Mouse (Mus musculus): ENCODE measurements around the gene Olfr1200. TPM values are rescaled to one million over a fixed set of nuclear protein-coding genes. Genes with fewer than 3 reads are reported as not detected.

Olfr1200 gene
- not detected in 2 replicates for polyA plus RNA-seq (2015; fragmentation: Nextera tagmentation; extraction: Ambion mirVana)

DNA sequence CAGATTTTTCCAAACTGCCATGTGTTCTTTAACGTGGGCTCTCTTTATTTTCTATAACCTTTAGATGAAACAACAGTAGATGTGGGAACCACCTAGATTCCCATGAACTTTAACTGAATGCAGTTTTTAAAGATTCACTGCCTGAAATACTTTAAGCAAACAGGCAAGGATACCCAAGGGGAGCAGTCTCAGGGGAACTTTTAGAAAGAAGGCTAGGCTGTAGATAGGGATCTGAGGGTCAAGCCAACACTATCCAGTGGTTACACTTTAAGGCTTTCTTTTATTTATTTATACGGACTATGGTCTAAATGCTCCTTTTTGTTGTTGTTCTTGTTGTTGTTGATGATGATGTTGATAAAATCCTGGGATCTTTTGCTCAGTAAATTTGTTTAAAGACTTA lies at the start of gene Olfr1200:
TSS of gene Olfr1200 (minus strand) at position 101 of the 400 bp plus-strand sequence.
- Histone ChIP-seq H3K36me3 (no peaks in the 10 kb centered on the region), H3K4me1 (replicated peaks) (no peaks in the 10 kb centered on the region), H3K27me3 (no peaks in the 10 kb centered on the region), H3K4me3 (no peak within 1 kb of the TSS), H3K4me2 (no peak within 1 kb of the TSS), H3K9me3 (no peaks in the 10 kb centered on the region), H3K27ac (replicated peaks) (no peak within 1 kb of the TSS), H3K9ac (no peak within 1 kb of the TSS)
- ATAC-seq (ENCODE audit: low FRiP score, low read depth): no peak
- 81% methylated on average over 2 of the region's 2 CpGs for WGBS

DNA sequence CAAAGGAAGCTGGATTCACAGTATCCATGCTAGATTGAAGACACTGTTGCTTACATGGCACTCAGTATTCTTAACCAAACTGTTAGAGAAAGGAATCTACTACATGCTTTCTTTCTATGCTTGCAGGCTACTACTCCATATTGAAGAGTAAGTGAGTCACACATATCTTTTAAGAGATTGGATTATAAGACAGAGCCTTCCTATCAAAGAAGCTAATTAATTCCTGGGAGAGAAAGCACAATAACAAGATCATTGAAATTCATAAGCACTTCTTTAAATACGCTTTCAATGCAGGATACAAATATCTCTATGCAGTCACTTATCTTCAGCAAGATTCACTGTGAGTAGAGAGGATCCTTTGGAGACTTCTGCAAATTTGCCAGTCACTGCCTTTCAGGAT lies 43.9 kb upstream of the Olfr1200 start, which contains the start of gene Olfr1202:
TSS of gene Olfr1202 (plus strand) at position 301 of the 400 bp plus-strand sequence.
- Histone ChIP-seq H3K27ac (replicated peaks) (no peak within 1 kb of the TSS), H3K27me3 (no peaks in the 10 kb centered on the region), H3K9me3 (no peaks in the 10 kb centered on the region), H3K4me2 (no peak within 1 kb of the TSS), H3K36me3 (no peaks in the 10 kb centered on the region), H3K4me1 (replicated peaks) (no peaks in the 10 kb centered on the region), H3K9ac (no peak within 1 kb of the TSS), H3K4me3 (no peak within 1 kb of the TSS)
- ATAC-seq (ENCODE audit: low FRiP score, low read depth): no peak
- 80% methylated on average over 1 of the region's 1 CpGs for WGBS

DNA sequence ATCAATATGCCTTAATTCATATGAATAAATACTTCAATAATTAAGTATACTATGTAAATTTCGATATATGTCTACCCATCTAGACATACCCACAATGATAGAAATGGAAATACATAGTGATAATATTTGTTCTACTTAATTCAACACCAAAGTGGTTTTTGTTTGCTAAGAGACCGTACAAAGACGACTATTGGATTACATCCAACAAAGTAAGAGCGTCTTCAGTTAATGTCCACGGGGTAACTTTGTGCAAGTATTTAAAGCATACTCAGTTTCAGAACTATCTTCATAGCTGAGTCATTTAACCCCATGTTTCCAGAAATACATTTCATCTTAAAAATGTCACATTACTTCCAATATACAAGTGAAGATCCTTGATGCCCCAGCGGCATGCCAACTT lies 22.4 kb upstream of the Olfr1200 start, which contains the start of gene Olfr1201:
TSS of gene Olfr1201 (plus strand) at position 301 of the 400 bp plus-strand sequence.
- Histone ChIP-seq H3K9ac (no peak within 1 kb of the TSS), H3K27me3 (no peaks in the 10 kb centered on the region), H3K27ac (replicated peaks) (no peak within 1 kb of the TSS), H3K36me3 (no peaks in the 10 kb centered on the region), H3K4me1 (replicated peaks) (no peaks in the 10 kb centered on the region), H3K9me3 (no peaks in the 10 kb centered on the region), H3K4me2 (no peak within 1 kb of the TSS), H3K4me3 (no peak within 1 kb of the TSS)
- 87% methylated on average over 6 of the region's 6 CpGs for WGBS
- ATAC-seq (ENCODE audit: low FRiP score, low read depth): no peak

DNA sequence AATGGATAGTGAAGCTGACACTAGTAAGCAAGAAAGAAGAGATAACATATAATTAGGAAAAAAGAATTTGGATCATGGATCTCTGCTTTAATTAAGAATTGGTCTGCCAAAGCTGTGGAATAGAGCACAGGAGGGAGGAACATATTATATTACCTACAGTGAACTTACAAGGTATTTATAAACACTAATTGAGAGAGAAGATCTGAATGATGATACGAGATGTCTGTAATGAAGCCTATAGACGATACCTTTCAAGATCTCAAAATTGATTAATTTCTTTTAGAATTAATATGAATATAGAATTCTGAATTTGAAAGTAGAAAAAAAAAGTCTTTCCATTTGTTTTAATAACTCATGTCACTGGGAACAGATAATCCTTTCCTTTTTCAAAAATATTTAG lies 9.9 kb downstream of the Olfr1200 start, which contains the start of gene Olfr1199:
TSS of gene Olfr1199 (minus strand) at position 101 of the 400 bp plus-strand sequence.
- H3K4me3 ChIP-seq: no peak within 1 kb of the TSS
- H3K9ac ChIP-seq: no peak within 1 kb of the TSS
- no peak for ATAC-seq (ENCODE audit: low FRiP score, low read depth)
- H3K4me1 ChIP-seq (replicated peaks): no peaks in the 10 kb centered on the region
- H3K9me3 ChIP-seq: no peaks in the 10 kb centered on the region
- WGBS: 94% methylated on average over 2 of the region's 2 CpGs
- no peak within 1 kb of the TSS for H3K4me2 ChIP-seq
- H3K27me3 ChIP-seq: no peaks in the 10 kb centered on the region
- no peaks in the 10 kb centered on the region for H3K36me3 ChIP-seq
- H3K27ac ChIP-seq (replicated peaks): no peak within 1 kb of the TSS

DNA sequence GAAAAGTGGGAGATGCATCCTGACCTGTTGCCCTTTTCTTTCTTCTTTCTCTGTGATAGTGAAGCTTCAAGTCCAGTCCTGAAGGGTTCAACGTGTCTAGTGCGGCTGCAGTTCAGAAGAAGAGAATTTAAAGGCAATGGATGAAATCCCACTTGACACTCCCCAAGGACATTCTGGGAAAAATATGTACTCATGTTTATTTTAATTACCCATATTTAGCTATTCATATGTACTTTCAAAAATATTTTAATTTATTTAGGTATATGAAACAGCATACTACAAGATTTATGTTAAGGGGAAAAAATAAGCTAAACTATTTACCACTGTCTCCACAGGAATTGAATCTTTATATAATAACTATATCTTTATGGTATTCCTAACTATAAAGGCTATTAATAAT lies 19.0 kb downstream of the Olfr1200 start, which contains the start of gene Olfr1198:
TSS of gene Olfr1198 (minus strand) at position 101 of the 400 bp plus-strand sequence.
- Histone ChIP-seq H3K36me3 (no peaks in the 10 kb centered on the region), H3K27ac (replicated peaks) (no peak within 1 kb of the TSS), H3K9me3 (no peaks in the 10 kb centered on the region), H3K4me3 (no peak within 1 kb of the TSS), H3K4me2 (no peak within 1 kb of the TSS), H3K4me1 (replicated peaks) (no peaks in the 10 kb centered on the region), H3K27me3 (no peaks in the 10 kb centered on the region), H3K9ac (no peak within 1 kb of the TSS)
- WGBS: 78% methylated on average over 2 of the region's 2 CpGs
- no peak for ATAC-seq (ENCODE audit: low FRiP score, low read depth)

DNA sequence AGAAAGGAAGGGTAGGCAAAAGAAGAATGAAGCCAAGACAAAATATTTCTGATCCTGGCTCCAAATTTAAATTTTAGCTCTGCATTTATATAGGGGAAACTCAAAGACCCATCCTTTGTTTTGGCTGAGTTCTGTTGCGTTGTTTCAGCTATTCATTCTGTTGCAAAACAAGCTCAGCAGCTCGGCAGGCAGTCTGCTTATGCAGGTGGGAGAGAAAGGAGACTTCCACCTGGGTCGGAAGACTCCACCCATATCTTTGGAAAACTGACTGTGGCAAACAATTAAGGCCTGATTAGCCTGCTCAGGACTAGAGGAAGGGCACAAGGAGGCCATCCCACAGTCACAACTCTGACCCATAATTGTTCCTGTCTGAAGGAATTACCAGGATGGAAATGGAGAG lies 26.9 kb downstream of the Olfr1200 start:
- Histone ChIP-seq H3K36me3 (no peaks in the 10 kb centered on the region), H3K27ac (replicated peaks) (no peak overlapping the region), H3K9ac (no peak overlapping the region), H3K27me3 (no peaks in the 10 kb centered on the region), H3K4me2 (no peak overlapping the region), H3K4me3 (no peak overlapping the region), H3K4me1 (replicated peaks) (no peaks in the 10 kb centered on the region), H3K9me3 (no peaks in the 10 kb centered on the region)
- ATAC-seq (ENCODE audit: low FRiP score, low read depth): no peak
- 75% methylated on average over 3 of the region's 3 CpGs for WGBS

DNA sequence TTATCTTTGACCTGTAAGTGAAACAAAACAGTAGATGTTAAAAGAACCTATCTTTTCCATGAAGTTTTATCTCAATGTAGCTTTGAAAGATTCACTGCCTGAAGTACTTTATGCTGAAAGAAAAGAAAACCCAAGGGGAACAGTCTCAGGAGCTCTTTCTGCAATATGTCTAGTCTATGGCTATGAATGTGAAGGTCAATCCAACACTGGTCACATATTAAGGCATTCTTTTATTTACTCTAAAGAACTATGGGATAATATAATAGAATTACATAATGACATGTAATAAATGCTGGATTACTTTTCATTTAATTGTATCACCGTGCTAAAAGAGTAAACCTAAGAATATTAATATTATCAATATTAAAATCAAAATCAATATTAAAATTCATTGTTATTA lies 38.0 kb downstream of the Olfr1200 start, which contains the start of gene Olfr1197:
TSS of gene Olfr1197 (minus strand) at position 101 of the 400 bp plus-strand sequence.
- Histone ChIP-seq H3K4me3 (no peak within 1 kb of the TSS), H3K36me3 (no peaks in the 10 kb centered on the region), H3K9me3 (no peaks in the 10 kb centered on the region), H3K4me1 (replicated peaks) (no peaks in the 10 kb centered on the region), H3K27ac (replicated peaks) (no peak within 1 kb of the TSS), H3K9ac (no peak within 1 kb of the TSS), H3K4me2 (no peak within 1 kb of the TSS), H3K27me3 (no peaks in the 10 kb centered on the region)
- ATAC-seq (ENCODE audit: low FRiP score, low read depth): no peak
- 82% methylated on average over 1 of the region's 1 CpGs for WGBS

Other genes starting within 250 kb of the Olfr1200 start
- not detected in 2 replicates for gene Olfr1188, start 213.6 kb downstream of the Olfr1200 start, polyA plus RNA-seq (2015; fragmentation: Nextera tagmentation; extraction: Ambion mirVana)
- gene Olfr1189, start 184.0 kb downstream of the Olfr1200 start, polyA plus RNA-seq (2015; fragmentation: Nextera tagmentation; extraction: Ambion mirVana): not detected in 2 replicates
- gene Olfr1191-ps1, start 129.9 kb downstream of the Olfr1200 start, polyA plus RNA-seq (2015; fragmentation: Nextera tagmentation; extraction: Ambion mirVana): not detected in 2 replicates
- not detected in 2 replicates for gene Olfr1192-ps1, start 122.0 kb downstream of the Olfr1200 start, polyA plus RNA-seq (2015; fragmentation: Nextera tagmentation; extraction: Ambion mirVana)
- not detected in 2 replicates for gene Olfr1193, start 94.9 kb downstream of the Olfr1200 start, polyA plus RNA-seq (2015; fragmentation: Nextera tagmentation; extraction: Ambion mirVana)
- not detected in 2 replicates for gene Olfr1195, start 81.3 kb downstream of the Olfr1200 start, polyA plus RNA-seq (2015; fragmentation: Nextera tagmentation; extraction: Ambion mirVana)
- not detected in 2 replicates for gene Olfr1196, start 65.9 kb downstream of the Olfr1200 start, polyA plus RNA-seq (2015; fragmentation: Nextera tagmentation; extraction: Ambion mirVana)
- gene Olfr1197, start 38.1 kb downstream of the Olfr1200 start, polyA plus RNA-seq (2015; fragmentation: Nextera tagmentation; extraction: Ambion mirVana): not detected in 2 replicates
- not detected in 2 replicates for gene Olfr1198, start 19.1 kb downstream of the Olfr1200 start, polyA plus RNA-seq (2015; fragmentation: Nextera tagmentation; extraction: Ambion mirVana)
- gene Olfr1199, start 10.0 kb downstream of the Olfr1200 start, polyA plus RNA-seq (2015; fragmentation: Nextera tagmentation; extraction: Ambion mirVana): not detected in 2 replicates
- not detected in 2 replicates for gene Olfr1201, start 22.5 kb upstream of the Olfr1200 start, polyA plus RNA-seq (2015; fragmentation: Nextera tagmentation; extraction: Ambion mirVana)
- 0.04 TPM in 1 of 2 replicates, not detected in the other for gene Olfr1202, start 44.0 kb upstream of the Olfr1200 start, polyA plus RNA-seq (2015; fragmentation: Nextera tagmentation; extraction: Ambion mirVana)
- not detected in 2 replicates for gene Olfr1205, start 59.2 kb upstream of the Olfr1200 start, polyA plus RNA-seq (2015; fragmentation: Nextera tagmentation; extraction: Ambion mirVana)
- not detected in 2 replicates for gene Olfr1204, start 78.8 kb upstream of the Olfr1200 start, polyA plus RNA-seq (2015; fragmentation: Nextera tagmentation; extraction: Ambion mirVana)
- gene Olfr1206, start 92.7 kb upstream of the Olfr1200 start, polyA plus RNA-seq (2015; fragmentation: Nextera tagmentation; extraction: Ambion mirVana): not detected in 2 replicates
- not detected in 2 replicates for gene Olfr1208, start 131.8 kb upstream of the Olfr1200 start, polyA plus RNA-seq (2015; fragmentation: Nextera tagmentation; extraction: Ambion mirVana)
- gene Olfr1209, start 144.7 kb upstream of the Olfr1200 start, polyA plus RNA-seq (2015; fragmentation: Nextera tagmentation; extraction: Ambion mirVana): not detected in 2 replicates
- not detected in 2 replicates for gene Olfr1211, start 167.6 kb upstream of the Olfr1200 start, polyA plus RNA-seq (2015; fragmentation: Nextera tagmentation; extraction: Ambion mirVana)
- not detected in 2 replicates for gene Olfr1212, start 183.5 kb upstream of the Olfr1200 start, polyA plus RNA-seq (2015; fragmentation: Nextera tagmentation; extraction: Ambion mirVana)
- not detected in 2 replicates for gene Gm13762, start 209.8 kb upstream of the Olfr1200 start, polyA plus RNA-seq (2015; fragmentation: Nextera tagmentation; extraction: Ambion mirVana)
- not detected in 2 replicates for gene Olfr1214, start 222.2 kb upstream of the Olfr1200 start, polyA plus RNA-seq (2015; fragmentation: Nextera tagmentation; extraction: Ambion mirVana)
- gene Olfr1215, start 236.5 kb upstream of the Olfr1200 start, polyA plus RNA-seq (2015; fragmentation: Nextera tagmentation; extraction: Ambion mirVana): not detected in 2 replicates
- gene Olfr1216, start 247.9 kb upstream of the Olfr1200 start, polyA plus RNA-seq (2015; fragmentation: Nextera tagmentation; extraction: Ambion mirVana): not detected in 2 replicates

Measured in hindbrain, embryonic 15.5 days (tissue).